Mouse (Mus musculus) mesoderm, embryonic 11.5 days (tissue): ENCODE results near the gene Tspan17.
"Not testable (repeated sequence)": the region's sequence is repeated elsewhere in the genome, so short reads cannot be mapped to it uniquely, and the experiment has no call there.

Experiments
- DNase-seq: peaks from one replicate; pipeline ENCODE4 v3.0.0-alpha.2; 2012; ENCODE audit warnings: low read depth, low spot score

Tspan17 gene

GRCm38 (mm10) chr13:54760906-54761305, 28.3 kb upstream of the Tspan17 start:
- DNase-seq = no peak

DNA sequence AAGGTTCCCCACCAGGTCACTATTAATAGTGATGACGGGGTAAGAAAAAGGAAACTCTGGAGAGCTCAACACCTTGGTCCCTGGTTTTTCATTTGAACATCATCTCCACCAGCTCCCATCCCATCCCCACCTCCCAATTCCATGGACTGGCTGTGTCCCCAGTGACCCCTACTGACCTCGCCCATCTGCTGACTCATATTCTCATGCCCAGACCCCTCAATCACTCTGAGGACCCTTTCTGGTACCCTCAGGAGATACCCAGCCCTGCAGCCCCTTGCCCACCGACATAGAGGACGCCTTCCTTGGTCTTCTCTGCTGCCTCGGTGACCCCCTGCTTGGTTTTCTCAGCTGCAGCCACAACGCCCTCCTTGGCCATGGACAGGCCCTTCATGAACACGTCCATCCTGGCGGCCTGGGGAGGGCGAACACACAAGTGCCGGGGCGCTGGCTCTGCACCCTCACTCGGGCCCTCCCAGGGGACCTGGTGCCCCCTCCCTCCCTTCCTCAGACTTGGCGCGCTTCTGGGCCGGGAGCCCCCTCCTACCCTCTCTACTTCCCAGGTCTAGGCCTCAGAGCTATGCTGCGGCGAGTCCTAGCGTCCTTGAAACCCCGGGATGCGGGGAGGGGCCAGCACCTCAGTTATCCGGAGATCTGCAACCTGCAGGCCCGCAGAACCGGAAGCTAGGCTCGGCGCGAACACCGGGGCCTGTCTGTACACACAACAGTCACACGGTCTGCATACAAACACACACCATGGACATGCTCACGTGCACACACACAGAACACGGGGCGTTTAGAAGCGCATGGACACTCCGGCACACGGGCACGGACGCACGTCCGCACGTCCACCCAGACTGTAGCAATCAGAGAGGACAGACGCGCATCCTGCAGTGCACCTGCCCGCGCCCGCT, 23.6 kb upstream of the Tspan17 start:
- no peak for DNase-seq

DNA sequence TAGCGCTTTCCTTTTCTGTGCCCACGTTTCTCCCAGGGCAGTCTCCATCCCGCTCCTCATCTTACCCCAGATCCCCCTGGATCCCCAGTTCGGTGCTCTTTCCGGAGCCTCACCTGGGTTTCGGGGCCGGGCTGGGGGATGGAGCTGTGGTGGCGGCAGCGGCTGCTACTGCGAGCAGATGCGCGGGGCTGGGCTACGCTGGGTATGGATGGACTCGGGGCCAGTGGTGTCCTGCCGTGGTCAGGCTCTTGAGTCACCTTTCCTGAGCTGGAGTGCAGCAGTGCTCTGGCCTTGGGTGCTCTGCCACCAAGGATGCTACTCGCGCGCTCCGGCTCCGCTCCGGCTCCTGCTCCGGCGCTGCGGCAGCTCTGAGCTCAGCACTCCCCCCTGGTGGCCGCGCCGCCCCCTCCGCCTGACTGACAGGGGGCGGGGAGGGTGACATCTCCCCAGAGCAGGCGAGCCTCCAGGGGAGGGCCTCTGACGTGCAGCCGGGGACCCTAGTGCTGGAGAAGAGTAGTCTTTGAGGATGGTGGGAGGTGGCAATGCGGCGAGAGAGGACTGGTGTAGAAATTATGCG, 22.9 kb upstream of the Tspan17 start, which contains the start of gene Sncb:
Gene Sncb, minus strand, starts transcription at position 404 of the 577 bp plus-strand sequence.
- DNase-seq = peak; percentile 61

- DNase-seq = no peak
Measured at GRCm38 (mm10) chr13:54767012-54767411, 22.2 kb upstream of the Tspan17 start.

DNA sequence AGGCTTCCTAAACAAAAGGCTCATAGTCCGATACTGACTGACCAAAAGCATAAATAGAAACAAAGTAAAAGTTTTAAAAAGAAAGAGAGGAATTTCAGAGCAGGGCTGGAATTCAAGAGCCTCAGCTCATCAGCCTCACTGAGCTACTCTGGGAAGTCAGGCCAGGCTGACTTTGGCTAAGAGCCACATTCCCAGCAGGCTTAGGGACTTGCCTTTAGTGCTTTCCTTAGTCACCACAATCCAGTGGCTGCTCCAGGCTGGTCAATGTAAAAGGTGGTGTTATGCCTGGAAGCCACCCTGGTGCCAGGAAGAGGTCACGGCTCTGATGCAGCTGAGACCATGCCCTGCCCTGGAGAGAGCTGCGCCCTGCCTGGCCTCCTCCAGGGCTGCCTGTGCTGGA, 8.6 kb upstream of the Tspan17 start:
- no peak for DNase-seq

DNA sequence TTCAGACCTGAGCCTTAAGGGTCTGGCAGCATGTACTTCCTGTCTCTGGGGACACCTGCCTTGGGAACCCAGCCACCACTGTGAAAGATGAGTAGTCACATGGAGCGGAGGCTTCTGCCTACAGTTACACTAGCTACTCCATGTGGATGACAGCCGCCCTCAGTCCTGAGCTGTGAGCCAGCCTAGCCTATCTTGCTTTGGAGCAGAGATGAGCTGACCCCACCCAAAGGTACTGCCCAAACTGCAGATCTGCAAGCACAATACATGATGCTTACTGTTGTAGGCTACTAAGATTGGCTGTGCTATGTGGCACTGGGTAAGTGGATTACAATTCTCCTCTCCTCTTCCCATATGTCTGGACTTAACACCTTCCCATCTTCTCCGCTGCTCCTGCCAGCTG, 8.1 kb upstream of the Tspan17 start:
- no peak for DNase-seq

- DNase-seq = no peak
Measured at GRCm38 (mm10) chr13:54783235-54783634, 5.9 kb upstream of the Tspan17 start.

- DNase-seq = no peak
Measured at GRCm38 (mm10) chr13:54783698-54784097, 5.5 kb upstream of the Tspan17 start, which contains the start of gene Eif4e1b. Eif4e1b (plus strand) TSS chr13:54783998.

DNA sequence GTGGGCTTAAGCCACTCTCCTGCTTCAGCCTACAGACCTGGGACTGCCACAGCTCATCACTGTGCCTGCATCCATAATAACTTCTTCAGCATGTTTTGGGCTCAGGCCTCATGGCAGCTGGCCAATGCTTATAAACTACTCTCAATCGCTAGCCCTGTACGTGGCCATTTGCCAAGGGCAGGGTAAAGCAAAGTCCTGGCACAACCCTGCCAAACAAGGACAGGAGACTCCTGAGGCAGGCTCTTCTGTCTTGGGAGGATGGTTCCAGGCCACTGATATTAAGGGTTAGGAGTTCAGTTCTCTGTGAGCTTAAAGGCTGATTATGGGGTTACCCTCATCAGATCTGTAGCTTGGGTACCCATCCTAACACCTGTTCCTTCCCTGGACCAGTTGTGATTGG, 1.6 kb upstream of the Tspan17 start:
- DNase-seq = not testable (repeated sequence)

- DNase-seq = peak; percentile 57
Measured at GRCm38 (mm10) chr13:54789561-54790397, 602 bp downstream of the Tspan17 start.

- peak; percentile 43 for DNase-seq
Measured at GRCm38 (mm10) chr13:54792259-54793230, 3.4 kb downstream of the Tspan17 start.

DNA sequence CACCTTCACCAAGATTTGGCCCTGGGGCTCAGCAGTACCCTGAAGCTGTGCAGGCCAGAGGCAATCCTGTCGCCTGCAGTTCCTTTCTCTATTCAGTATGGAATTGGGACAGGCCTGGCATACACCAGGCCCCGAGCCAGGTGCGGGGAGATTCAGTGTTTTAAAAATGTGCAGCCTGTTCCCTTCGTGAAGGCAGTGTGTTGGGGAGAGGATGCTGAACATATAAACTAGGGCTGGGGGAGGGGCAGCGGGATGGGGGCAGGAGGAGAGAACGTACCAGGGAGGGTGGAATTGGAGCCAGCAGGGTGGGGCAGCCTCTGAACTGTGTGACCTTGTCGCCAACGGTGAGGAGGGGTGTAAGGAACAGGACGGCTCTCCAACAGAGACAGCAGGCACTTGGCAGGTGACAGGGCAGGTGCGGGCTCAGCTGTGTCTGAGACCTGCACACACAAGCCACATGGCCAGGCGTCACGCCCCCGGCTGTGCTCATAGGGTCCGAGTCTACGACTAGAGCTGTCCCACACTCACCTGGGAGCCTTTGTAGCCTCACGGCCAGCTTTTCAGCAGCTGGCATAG, 4.9 kb downstream of the Tspan17 start:
- no peak for DNase-seq

- no peak for DNase-seq
Measured at GRCm38 (mm10) chr13:54794843-54795242, 5.7 kb downstream of the Tspan17 start.

DNA sequence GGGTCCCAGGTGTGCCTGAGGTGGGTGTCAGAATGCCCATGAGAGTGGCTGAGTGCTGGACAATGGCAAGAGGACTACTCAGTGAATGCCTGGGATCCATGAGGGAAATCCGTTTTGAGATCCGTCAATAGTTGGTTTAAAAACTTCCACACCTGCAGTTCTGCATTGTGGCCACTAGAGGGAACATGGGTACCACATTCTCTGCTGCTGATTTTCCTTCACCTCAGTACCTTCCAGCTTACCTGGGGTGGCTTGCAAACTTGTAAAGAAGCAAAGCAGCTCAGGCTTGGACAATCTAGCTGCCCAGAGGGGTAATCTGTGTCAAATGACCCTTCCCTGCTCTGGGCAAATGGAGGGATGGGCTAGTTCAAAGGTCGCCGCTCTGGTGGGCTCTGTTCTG, 8.2 kb downstream of the Tspan17 start:
- peak; percentile 61 for DNase-seq

- no peak for DNase-seq
Measured at GRCm38 (mm10) chr13:54797861-54798643, 8.9 kb downstream of the Tspan17 start.

DNA sequence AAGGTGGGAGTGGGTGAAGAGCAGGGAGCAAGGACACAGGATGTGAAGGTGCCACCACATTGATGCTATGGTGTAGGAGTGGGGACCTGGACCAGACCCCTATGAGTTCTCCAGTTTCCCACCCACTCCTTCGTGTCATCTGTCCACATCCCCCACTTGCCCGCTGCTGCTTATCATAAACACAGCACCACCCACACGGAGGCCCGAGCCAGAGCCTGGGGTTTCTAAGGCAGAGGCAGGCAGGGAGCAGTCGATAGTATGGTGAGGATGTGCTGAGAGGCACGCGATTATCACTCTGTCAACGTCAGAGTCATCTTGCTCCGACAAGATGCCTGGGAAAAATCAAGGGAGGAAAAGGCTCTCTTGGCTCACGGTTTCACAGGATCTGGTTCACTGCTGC, 9.6 kb downstream of the Tspan17 start:
- DNase-seq = no peak

DNA sequence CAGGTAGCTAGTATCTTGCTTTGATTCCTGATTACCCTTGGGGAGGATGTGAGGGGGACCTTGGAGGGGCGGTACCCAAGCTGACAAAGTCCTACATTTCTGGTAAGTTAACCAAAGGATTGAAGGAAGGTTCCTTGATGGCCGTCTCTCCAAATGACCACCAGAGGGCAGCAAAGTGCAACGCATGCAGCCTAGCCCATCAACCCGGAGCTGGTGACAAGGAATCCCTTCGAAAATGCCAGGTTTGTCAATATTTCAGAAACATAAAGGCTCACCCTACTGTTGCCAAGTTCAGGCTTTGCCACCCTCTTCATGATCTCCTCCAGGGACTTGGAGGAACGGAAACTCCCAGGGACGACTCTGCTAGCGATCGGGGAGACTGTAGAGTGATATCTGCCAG, 10.5 kb downstream of the Tspan17 start:
- DNase-seq = peak; percentile 88

- DNase-seq = no peak
Measured at GRCm38 (mm10) chr13:54800206-54800605, 11.0 kb downstream of the Tspan17 start.

GRCm38 (mm10) chr13:54803010-54803409, 13.8 kb downstream of the Tspan17 start:
- DNase-seq = no peak
